Mouse (Mus musculus): Measurements from ENCODE around the gene Cyp2j6. TPM values are rescaled to one million over a fixed set of nuclear protein-coding genes. Genes with fewer than 3 reads are reported as not detected.
A peak's percentile ranks its signal among the peaks of the same experiment; 100 is the strongest.
"Not testable (repeated sequence)": the region's sequence is repeated elsewhere in the genome, so short reads cannot be mapped to it uniquely, and the experiment has no call there.

The Cyp2j6 gene
- 3.2 and 3.6 TPM in 2 replicates for polyA plus RNA-seq (2016; fragmentation: Nextera tagmentation; extraction: Ambion mirVana)

DNA sequence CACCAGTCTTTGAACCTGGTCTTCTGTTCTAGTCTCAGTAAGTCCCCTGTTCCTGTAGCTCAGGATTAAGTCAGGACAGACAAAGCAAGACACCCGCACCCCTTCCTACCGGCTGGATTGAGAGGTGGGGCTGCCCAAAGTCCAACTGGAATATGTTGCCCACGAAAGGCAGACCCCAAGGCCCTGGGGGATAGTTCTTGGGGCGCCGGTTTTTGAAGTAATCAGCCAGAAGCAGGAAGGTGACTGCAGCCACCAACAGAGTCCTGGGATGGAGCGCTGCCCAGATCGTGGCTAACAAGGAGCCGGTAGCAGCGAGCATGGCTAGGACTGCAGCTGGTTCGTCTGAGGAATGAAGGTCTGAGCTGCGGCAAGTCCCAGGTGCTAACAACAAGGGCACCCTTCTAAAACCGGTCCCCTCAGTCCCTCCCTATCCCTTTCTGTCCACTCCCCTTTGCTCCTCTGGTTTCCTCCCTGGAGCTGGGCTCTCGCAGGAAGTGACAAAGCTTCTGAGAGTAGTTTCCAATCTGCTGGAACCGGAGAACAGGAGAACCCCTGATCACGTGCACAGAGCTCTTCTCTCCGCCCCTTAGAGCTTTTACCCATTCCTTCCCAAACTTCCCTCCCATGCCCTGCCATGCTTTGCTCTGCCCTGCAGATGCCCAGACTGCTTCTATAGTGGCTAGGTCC, at the start of gene Cyp2j6:
TSS of gene Cyp2j6 (minus strand) at position 529 of the 687 bp plus-strand sequence.
- Histone ChIP-seq H3K4me1 (no peaks in the 10 kb centered on the region), H3K27me3 (no peaks in the 10 kb centered on the region), H3K4me2 (replicated peaks) (peak within 1 kb of the TSS; percentile 64), H3K9ac (replicated peaks) (peak within 1 kb of the TSS; percentile 63), H3K27ac (replicated peaks) (no peak within 1 kb of the TSS), H3K36me3 (no peaks in the 10 kb centered on the region), H3K9me3 (no peaks in the 10 kb centered on the region), H3K4me3 (peak within 1 kb of the TSS; percentile 51)
- 4% methylated on average over 16 of the region's 16 CpGs for WGBS
- peak; percentile 82 for ATAC-seq (ENCODE audit: low FRiP score, low read depth)

- no peaks in the 10 kb centered on the region for H3K27me3 ChIP-seq
- H3K36me3 ChIP-seq: no peaks in the 10 kb centered on the region
- WGBS: 20% methylated on average over 4 of the region's 4 CpGs
- H3K4me2 ChIP-seq (replicated peaks): peak overlapping the region; percentile 59
- no peaks in the 10 kb centered on the region for H3K9me3 ChIP-seq
- no peak overlapping the region; the same call in 1 of the 2 replicates for H3K9ac ChIP-seq (replicated peaks)
- H3K4me1 ChIP-seq: peaks cover 10% of the 10 kb centered on the region; the same call in 1 of the 2 replicates
- ATAC-seq (ENCODE audit: low FRiP score, low read depth): peak; percentile 73
- H3K27ac ChIP-seq (replicated peaks): no peak overlapping the region
- H3K4me3 ChIP-seq: peak overlapping the region; percentile 34
Observed at GRCm38 (mm10) chr4:96591791-96592150, 38.3 kb upstream of the Cyp2j6 start.

GRCm38 (mm10) chr4:96590911-96591790, 37.7 kb upstream of the Cyp2j6 start, which contains the start of gene Cyp2j9:
Gene Cyp2j9, minus strand, starts transcription at chr4:96591578.
- Histone ChIP-seq H3K27me3 (no peaks in the 10 kb centered on the region), H3K4me2 (replicated peaks) (peak within 1 kb of the TSS; percentile 59), H3K9me3 (no peaks in the 10 kb centered on the region), H3K4me1 (peaks cover 10% of the 10 kb centered on the region; the same call in 1 of the 2 replicates), H3K4me3 (peak within 1 kb of the TSS; percentile 34), H3K36me3 (no peaks in the 10 kb centered on the region), H3K27ac (replicated peaks) (no peak within 1 kb of the TSS), H3K9ac (replicated peaks) (peak within 1 kb of the TSS; percentile 44)
- WGBS: 7% methylated on average over 18 of the region's 18 CpGs
- ATAC-seq (ENCODE audit: low FRiP score, low read depth): peak; percentile 85

- Histone ChIP-seq H3K27me3 (no peaks in the 10 kb centered on the region), H3K9ac (replicated peaks) (no peak overlapping the region), H3K36me3 (no peaks in the 10 kb centered on the region), H3K27ac (replicated peaks) (no peak overlapping the region), H3K4me3 (no peak overlapping the region), H3K4me1 (peaks cover 8% of the 10 kb centered on the region), H3K4me2 (replicated peaks) (no peak overlapping the region), H3K9me3 (no peaks in the 10 kb centered on the region)
- 0 out of 2 replicates have a peak, but pooled peaks have one; percentile 30 for ATAC-seq (ENCODE audit: low FRiP score, low read depth)
- WGBS: 66% methylated on average over 1 of the region's 1 CpGs
Observed at GRCm38 (mm10) chr4:96581425-96582088, 28.1 kb upstream of the Cyp2j6 start.

GRCm38 (mm10) chr4:96580351-96580750, 26.9 kb upstream of the Cyp2j6 start:
- not testable (repeated sequence) for ATAC-seq (ENCODE audit: low FRiP score, low read depth); H3K4me3 ChIP-seq; H3K27ac ChIP-seq (replicated peaks); H3K9ac ChIP-seq (replicated peaks); H3K9me3 ChIP-seq; H3K4me1 ChIP-seq; H3K36me3 ChIP-seq; H3K4me2 ChIP-seq (replicated peaks); H3K27me3 ChIP-seq
- WGBS: 56% methylated on average over 6 of the region's 6 CpGs

DNA sequence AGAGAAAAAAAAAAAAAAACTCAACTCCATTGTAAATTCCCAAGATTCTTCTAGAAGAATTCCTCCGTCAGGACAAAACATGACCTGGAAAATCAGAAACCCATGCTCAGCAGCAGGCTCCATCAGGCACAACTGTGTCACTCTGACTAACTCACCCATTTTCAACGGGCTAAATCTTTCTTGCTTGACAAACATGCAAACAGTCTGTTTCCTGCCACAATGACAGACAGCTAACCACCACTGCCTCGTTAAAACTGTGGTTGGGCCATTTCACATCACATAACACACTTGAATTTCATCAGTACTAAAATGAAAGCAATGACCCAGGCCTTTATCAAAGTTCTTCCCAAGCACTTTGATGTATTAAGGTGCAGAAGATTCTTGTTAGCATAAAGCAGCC, 16.0 kb upstream of the Cyp2j6 start:
- H3K4me1 ChIP-seq: no peaks in the 10 kb centered on the region
- H3K36me3 ChIP-seq: no peaks in the 10 kb centered on the region
- H3K9me3 ChIP-seq: no peaks in the 10 kb centered on the region
- 71% methylated on average over 3 of the region's 3 CpGs for WGBS
- H3K27ac ChIP-seq (replicated peaks): no peak overlapping the region
- ATAC-seq (ENCODE audit: low FRiP score, low read depth): no peak
- no peak overlapping the region for H3K4me2 ChIP-seq (replicated peaks)
- H3K4me3 ChIP-seq: no peak overlapping the region
- no peaks in the 10 kb centered on the region for H3K27me3 ChIP-seq
- no peak overlapping the region for H3K9ac ChIP-seq (replicated peaks)

- Histone ChIP-seq H3K9me3 (no peaks in the 10 kb centered on the region), H3K9ac (replicated peaks) (no peak overlapping the region), H3K4me3 (no peak overlapping the region), H3K27me3 (no peaks in the 10 kb centered on the region), H3K4me1 (no peaks in the 10 kb centered on the region), H3K4me2 (replicated peaks) (no peak overlapping the region), H3K27ac (replicated peaks) (no peak overlapping the region), H3K36me3 (no peaks in the 10 kb centered on the region)
- WGBS: 78% methylated on average over 1 of the region's 1 CpGs
- no peak for ATAC-seq (ENCODE audit: low FRiP score, low read depth)
Observed at GRCm38 (mm10) chr4:96567988-96568387, 14.5 kb upstream of the Cyp2j6 start.

GRCm38 (mm10) chr4:96565808-96566207, 12.3 kb upstream of the Cyp2j6 start:
- H3K4me1 ChIP-seq: no peaks in the 10 kb centered on the region
- H3K36me3 ChIP-seq: no peaks in the 10 kb centered on the region
- ATAC-seq (ENCODE audit: low FRiP score, low read depth): no peak
- no peaks in the 10 kb centered on the region for H3K27me3 ChIP-seq
- no peak overlapping the region for H3K4me2 ChIP-seq (replicated peaks)
- no peak overlapping the region for H3K4me3 ChIP-seq
- H3K9me3 ChIP-seq: no peaks in the 10 kb centered on the region
- no peak overlapping the region for H3K9ac ChIP-seq (replicated peaks)
- H3K27ac ChIP-seq (replicated peaks): no peak overlapping the region

DNA sequence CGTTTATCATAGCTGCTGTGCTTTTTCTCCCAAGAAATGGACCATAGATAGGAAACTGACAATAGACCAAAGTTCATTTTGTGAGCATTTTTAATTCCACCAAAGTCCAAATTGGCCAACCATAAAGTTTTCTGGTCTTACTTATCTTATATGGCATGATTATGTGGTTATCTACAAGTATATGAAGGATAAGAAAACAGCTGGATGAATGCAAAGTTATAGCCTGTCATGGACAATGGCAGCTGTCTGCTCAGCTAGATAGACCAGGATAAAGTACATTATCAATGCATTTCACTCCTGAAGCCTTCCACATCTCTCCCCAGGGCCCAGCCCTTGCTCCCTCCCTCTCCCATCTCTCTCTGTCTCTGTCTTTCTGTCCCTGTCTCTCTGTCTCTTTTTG, 7.0 kb upstream of the Cyp2j6 start:
- Histone ChIP-seq H3K4me1 (no peaks in the 10 kb centered on the region), H3K4me2 (replicated peaks) (no peak overlapping the region), H3K4me3 (no peak overlapping the region), H3K27me3 (no peaks in the 10 kb centered on the region), H3K9ac (replicated peaks) (no peak overlapping the region), H3K27ac (replicated peaks) (no peak overlapping the region), H3K36me3 (no peaks in the 10 kb centered on the region), H3K9me3 (no peaks in the 10 kb centered on the region)
- WGBS: 82% methylated on average over 1 of the region's 1 CpGs
- ATAC-seq (ENCODE audit: low FRiP score, low read depth): no peak

- H3K27me3 ChIP-seq: no peaks in the 10 kb centered on the region
- no peak overlapping the region for H3K4me2 ChIP-seq (replicated peaks)
- no peak overlapping the region for H3K27ac ChIP-seq (replicated peaks)
- H3K9me3 ChIP-seq: no peaks in the 10 kb centered on the region
- WGBS: 74% methylated on average over 1 of the region's 1 CpGs
- no peaks in the 10 kb centered on the region for H3K36me3 ChIP-seq
- H3K4me3 ChIP-seq: no peak overlapping the region
- H3K4me1 ChIP-seq: no peaks in the 10 kb centered on the region
- no peak for ATAC-seq (ENCODE audit: low FRiP score, low read depth)
- no peak overlapping the region for H3K9ac ChIP-seq (replicated peaks)
Observed at GRCm38 (mm10) chr4:96559781-96560180, 6.3 kb upstream of the Cyp2j6 start.

GRCm38 (mm10) chr4:96551619-96552018, 1.8 kb downstream of the Cyp2j6 start:
- H3K9me3 ChIP-seq: no peaks in the 10 kb centered on the region
- no peak overlapping the region for H3K4me3 ChIP-seq
- no peaks in the 10 kb centered on the region for H3K27me3 ChIP-seq
- no peak for ATAC-seq (ENCODE audit: low FRiP score, low read depth)
- no peak overlapping the region for H3K4me2 ChIP-seq (replicated peaks)
- no peak overlapping the region for H3K9ac ChIP-seq (replicated peaks)
- no peaks in the 10 kb centered on the region for H3K36me3 ChIP-seq
- no peak overlapping the region for H3K27ac ChIP-seq (replicated peaks)
- 86% methylated on average over 3 of the region's 3 CpGs for WGBS
- 0 out of 2 replicates have a peak, but pooled peaks cover 2% of the 10 kb centered on the region for H3K4me1 ChIP-seq

GRCm38 (mm10) chr4:96545976-96546375, 7.5 kb downstream of the Cyp2j6 start:
- Histone ChIP-seq H3K4me2 (replicated peaks) (no peak overlapping the region), H3K9me3 (no peaks in the 10 kb centered on the region), H3K36me3 (no peaks in the 10 kb centered on the region), H3K4me3 (no peak overlapping the region), H3K4me1 (0 out of 2 replicates have a peak, but pooled peaks cover 2% of the 10 kb centered on the region), H3K27me3 (no peaks in the 10 kb centered on the region), H3K9ac (replicated peaks) (no peak overlapping the region), H3K27ac (replicated peaks) (no peak overlapping the region)
- 71% methylated on average over 1 of the region's 1 CpGs for WGBS
- no peak for ATAC-seq (ENCODE audit: low FRiP score, low read depth)

Measured in midbrain, embryonic 12.5 days (tissue).